Mouse (Mus musculus): ENCODE data around the gene St6galnac3. TPM values are rescaled to one million over a fixed set of nuclear protein-coding genes. Genes with fewer than 3 reads are reported as not detected.

Gene St6galnac3
- polyA plus RNA-seq, 1 experiment from 2014 or later = 55.0 TPM

- Histone ChIP-seq H3K4me2 (ENCODE audit: low read depth, low read length) (no peak overlapping the region), H3K4me3 (ENCODE audit: low read depth, low read length) (no peak overlapping the region), H3K4me1 (ENCODE audit: control insufficient read depth, insufficient read depth, low read length) (no peaks in the 10 kb centered on the region), H3K27me3 (ENCODE audit: control insufficient read depth, insufficient read depth, low read length) (no peaks in the 10 kb centered on the region), H3K27ac (replicated peaks; ENCODE audit: low read depth, low read length) (no peak overlapping the region), H3K36me3 (replicated peaks; ENCODE audit: control insufficient read depth, insufficient read depth, low read depth, low read length) (no peaks in the 10 kb centered on the region), H3K9me3 (replicated peaks; ENCODE audit: control insufficient read depth, low read length) (no peaks in the 10 kb centered on the region), H3K9ac (replicated peaks; ENCODE audit: low read length) (no peak overlapping the region)
- DNase-seq (ENCODE audit: low spot score) (no peak), ATAC-seq (replicated peaks; ENCODE audit: insufficient number of reproducible peaks, low FRiP score, low TSS enrichment, low read depth) (no peak)
- WGBS = 82% methylated on average over 6 of the region's 6 CpGs
Observed at GRCm38 (mm10) chr3:153732035-153732434, 7.1 kb upstream of the St6galnac3 start.

- Histone ChIP-seq H3K36me3 (replicated peaks; ENCODE audit: control insufficient read depth, insufficient read depth, low read depth, low read length) (no peaks in the 10 kb centered on the region), H3K4me3 (ENCODE audit: low read depth, low read length) (no peak overlapping the region), H3K27ac (replicated peaks; ENCODE audit: low read depth, low read length) (no peak overlapping the region), H3K27me3 (ENCODE audit: control insufficient read depth, insufficient read depth, low read length) (no peaks in the 10 kb centered on the region), H3K4me2 (ENCODE audit: low read depth, low read length) (no peak overlapping the region), H3K9me3 (replicated peaks; ENCODE audit: control insufficient read depth, low read length) (no peaks in the 10 kb centered on the region), H3K9ac (replicated peaks; ENCODE audit: low read length) (no peak overlapping the region), H3K4me1 (ENCODE audit: control insufficient read depth, insufficient read depth, low read length) (no peaks in the 10 kb centered on the region; the same call in none of the 2 replicates)
- ATAC-seq (replicated peaks; ENCODE audit: insufficient number of reproducible peaks, low FRiP score, low TSS enrichment, low read depth) (no peak), DNase-seq (ENCODE audit: low spot score) (no peak)
Observed at GRCm38 (mm10) chr3:153728577-153728976, 3.6 kb upstream of the St6galnac3 start.

- DNase-seq (ENCODE audit: low spot score) (no peak), ATAC-seq (replicated peaks; ENCODE audit: insufficient number of reproducible peaks, low FRiP score, low TSS enrichment, low read depth) (no peak)
- no peaks in the 10 kb centered on the region for H3K36me3 ChIP-seq (replicated peaks; ENCODE audit: control insufficient read depth, insufficient read depth, low read depth, low read length)
- no peaks in the 10 kb centered on the region for H3K27me3 ChIP-seq (ENCODE audit: control insufficient read depth, insufficient read depth, low read length)
- H3K9ac ChIP-seq (replicated peaks; ENCODE audit: low read length) = no peak overlapping the region
- no peaks in the 10 kb centered on the region; the same call in none of the 2 replicates for H3K4me1 ChIP-seq (ENCODE audit: control insufficient read depth, insufficient read depth, low read length)
- H3K4me2 ChIP-seq (ENCODE audit: low read depth, low read length) = peak overlapping the region; percentile 88
- no peak overlapping the region for H3K27ac ChIP-seq (replicated peaks; ENCODE audit: low read depth, low read length)
- peak overlapping the region; percentile 74 for H3K4me3 ChIP-seq (ENCODE audit: low read depth, low read length)
- 70% methylated on average over 9 of the region's 9 CpGs for WGBS
- no peaks in the 10 kb centered on the region for H3K9me3 ChIP-seq (replicated peaks; ENCODE audit: control insufficient read depth, low read length)
Observed at GRCm38 (mm10) chr3:153723467-153724079, 1.4 kb downstream of the St6galnac3 start.

GRCm38 (mm10) chr3:153721525-153721924 lies 3.4 kb downstream of the St6galnac3 start:
- Histone ChIP-seq H3K4me2 (ENCODE audit: low read depth, low read length) (no peak overlapping the region), H3K27ac (replicated peaks; ENCODE audit: low read depth, low read length) (no peak overlapping the region), H3K9me3 (replicated peaks; ENCODE audit: control insufficient read depth, low read length) (no peaks in the 10 kb centered on the region), H3K4me1 (ENCODE audit: control insufficient read depth, insufficient read depth, low read length) (peaks cover 4% of the 10 kb centered on the region), H3K4me3 (ENCODE audit: low read depth, low read length) (no peak overlapping the region), H3K27me3 (ENCODE audit: control insufficient read depth, insufficient read depth, low read length) (no peaks in the 10 kb centered on the region), H3K9ac (replicated peaks; ENCODE audit: low read length) (no peak overlapping the region), H3K36me3 (replicated peaks; ENCODE audit: control insufficient read depth, insufficient read depth, low read depth, low read length) (no peaks in the 10 kb centered on the region)
- no peak for ATAC-seq (replicated peaks; ENCODE audit: insufficient number of reproducible peaks, low FRiP score, low TSS enrichment, low read depth)
- no peak for DNase-seq (ENCODE audit: low spot score)
- WGBS = 87% methylated on average over 16 of the region's 16 CpGs

GRCm38 (mm10) chr3:153720922-153721321 lies 4.1 kb downstream of the St6galnac3 start:
- no peak overlapping the region for H3K9ac ChIP-seq (replicated peaks; ENCODE audit: low read length)
- DNase-seq (ENCODE audit: low spot score) (no peak), ATAC-seq (replicated peaks; ENCODE audit: insufficient number of reproducible peaks, low FRiP score, low TSS enrichment, low read depth) (no peak)
- 53% methylated on average over 4 of the region's 4 CpGs for WGBS
- peaks cover 4% of the 10 kb centered on the region for H3K4me1 ChIP-seq (ENCODE audit: control insufficient read depth, insufficient read depth, low read length)
- H3K9me3 ChIP-seq (replicated peaks; ENCODE audit: control insufficient read depth, low read length) = no peaks in the 10 kb centered on the region
- H3K4me3 ChIP-seq (ENCODE audit: low read depth, low read length) = no peak overlapping the region
- no peaks in the 10 kb centered on the region for H3K36me3 ChIP-seq (replicated peaks; ENCODE audit: control insufficient read depth, insufficient read depth, low read depth, low read length)
- H3K4me2 ChIP-seq (ENCODE audit: low read depth, low read length) = no peak overlapping the region
- H3K27me3 ChIP-seq (ENCODE audit: control insufficient read depth, insufficient read depth, low read length) = no peaks in the 10 kb centered on the region
- H3K27ac ChIP-seq (replicated peaks; ENCODE audit: low read depth, low read length) = no peak overlapping the region

- peak overlapping the region; percentile 36; the same call in 1 of the 2 replicates for H3K27ac ChIP-seq (replicated peaks; ENCODE audit: low read depth, low read length)
- peaks cover 4% of the 10 kb centered on the region for H3K4me1 ChIP-seq (ENCODE audit: control insufficient read depth, insufficient read depth, low read length)
- H3K4me3 ChIP-seq (ENCODE audit: low read depth, low read length) = no peak overlapping the region
- no peak for ATAC-seq (replicated peaks; ENCODE audit: insufficient number of reproducible peaks, low FRiP score, low TSS enrichment, low read depth)
- no peaks in the 10 kb centered on the region for H3K36me3 ChIP-seq (replicated peaks; ENCODE audit: control insufficient read depth, insufficient read depth, low read depth, low read length)
- H3K9ac ChIP-seq (replicated peaks; ENCODE audit: low read length) = peak overlapping the region; percentile 29; the same call in 1 of the 2 replicates
- no peak for DNase-seq (ENCODE audit: low spot score)
- WGBS = 38% methylated on average over 3 of the region's 3 CpGs
- H3K4me2 ChIP-seq (ENCODE audit: low read depth, low read length) = no peak overlapping the region
- H3K27me3 ChIP-seq (ENCODE audit: control insufficient read depth, insufficient read depth, low read length) = no peaks in the 10 kb centered on the region
- no peaks in the 10 kb centered on the region for H3K9me3 ChIP-seq (replicated peaks; ENCODE audit: control insufficient read depth, low read length)
Observed at GRCm38 (mm10) chr3:153720296-153720695, 4.7 kb downstream of the St6galnac3 start.

- DNase-seq (ENCODE audit: low spot score) (peak; percentile 50), ATAC-seq (replicated peaks; ENCODE audit: insufficient number of reproducible peaks, low FRiP score, low TSS enrichment, low read depth) (peak; percentile 66)
- Histone ChIP-seq H3K9ac (replicated peaks; ENCODE audit: low read length) (peak overlapping the region; percentile 29; the same call in 1 of the 2 replicates), H3K27me3 (ENCODE audit: control insufficient read depth, insufficient read depth, low read length) (no peaks in the 10 kb centered on the region), H3K27ac (replicated peaks; ENCODE audit: low read depth, low read length) (peak overlapping the region; percentile 36; the same call in 1 of the 2 replicates), H3K4me2 (ENCODE audit: low read depth, low read length) (no peak overlapping the region), H3K36me3 (replicated peaks; ENCODE audit: control insufficient read depth, insufficient read depth, low read depth, low read length) (no peaks in the 10 kb centered on the region), H3K4me1 (ENCODE audit: control insufficient read depth, insufficient read depth, low read length) (peaks cover 4% of the 10 kb centered on the region), H3K9me3 (replicated peaks; ENCODE audit: control insufficient read depth, low read length) (no peaks in the 10 kb centered on the region), H3K4me3 (ENCODE audit: low read depth, low read length) (no peak overlapping the region)
- WGBS = 44% methylated on average over 9 of the region's 9 CpGs
Observed at GRCm38 (mm10) chr3:153719256-153719970, 5.6 kb downstream of the St6galnac3 start.

GRCm38 (mm10) chr3:153718724-153719123 lies 6.2 kb downstream of the St6galnac3 start:
- H3K4me3 ChIP-seq (ENCODE audit: low read depth, low read length) = no peak overlapping the region
- no peaks in the 10 kb centered on the region for H3K27me3 ChIP-seq (ENCODE audit: control insufficient read depth, insufficient read depth, low read length)
- no peaks in the 10 kb centered on the region for H3K36me3 ChIP-seq (replicated peaks; ENCODE audit: control insufficient read depth, insufficient read depth, low read depth, low read length)
- H3K4me2 ChIP-seq (ENCODE audit: low read depth, low read length) = no peak overlapping the region
- H3K27ac ChIP-seq (replicated peaks; ENCODE audit: low read depth, low read length) = no peak overlapping the region
- no peaks in the 10 kb centered on the region for H3K9me3 ChIP-seq (replicated peaks; ENCODE audit: control insufficient read depth, low read length)
- peaks cover 4% of the 10 kb centered on the region for H3K4me1 ChIP-seq (ENCODE audit: control insufficient read depth, insufficient read depth, low read length)
- H3K9ac ChIP-seq (replicated peaks; ENCODE audit: low read length) = no peak overlapping the region
- no peak for DNase-seq (ENCODE audit: low spot score)
- no peak for ATAC-seq (replicated peaks; ENCODE audit: insufficient number of reproducible peaks, low FRiP score, low TSS enrichment, low read depth)
- WGBS = 31% methylated on average over 8 of the region's 8 CpGs

Data from embryonic facial prominence, embryonic 11.5 days (tissue).